Mouse (Mus musculus): ENCODE data around the gene Hoxc10.

Hoxc10 gene

DNA sequence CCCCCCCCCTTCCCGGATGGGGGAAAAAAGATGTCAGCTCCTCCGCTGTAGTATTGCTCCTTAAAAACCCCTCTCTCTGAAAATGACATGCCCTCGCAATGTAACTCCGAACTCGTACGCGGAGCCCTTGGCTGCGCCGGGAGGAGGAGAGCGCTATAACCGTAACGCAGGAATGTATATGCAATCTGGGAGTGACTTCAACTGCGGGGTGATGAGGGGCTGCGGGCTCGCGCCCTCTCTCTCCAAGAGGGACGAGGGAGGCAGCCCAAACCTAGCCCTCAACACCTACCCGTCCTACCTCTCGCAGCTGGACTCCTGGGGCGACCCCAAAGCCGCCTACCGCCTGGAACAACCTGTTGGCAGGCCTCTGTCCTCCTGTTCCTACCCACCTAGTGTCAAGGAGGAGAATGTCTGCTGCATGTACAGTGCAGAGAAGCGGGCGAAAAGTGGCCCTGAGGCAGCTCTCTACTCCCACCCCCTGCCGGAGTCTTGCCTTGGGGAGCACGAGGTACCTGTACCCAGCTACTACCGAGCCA, at the start of gene Hoxc10:
TSS of gene Hoxc10 (plus strand) at position 21 of the 536 bp plus-strand sequence.
- DNase-seq (ENCODE audit: low spot score) = no peak

DNA sequence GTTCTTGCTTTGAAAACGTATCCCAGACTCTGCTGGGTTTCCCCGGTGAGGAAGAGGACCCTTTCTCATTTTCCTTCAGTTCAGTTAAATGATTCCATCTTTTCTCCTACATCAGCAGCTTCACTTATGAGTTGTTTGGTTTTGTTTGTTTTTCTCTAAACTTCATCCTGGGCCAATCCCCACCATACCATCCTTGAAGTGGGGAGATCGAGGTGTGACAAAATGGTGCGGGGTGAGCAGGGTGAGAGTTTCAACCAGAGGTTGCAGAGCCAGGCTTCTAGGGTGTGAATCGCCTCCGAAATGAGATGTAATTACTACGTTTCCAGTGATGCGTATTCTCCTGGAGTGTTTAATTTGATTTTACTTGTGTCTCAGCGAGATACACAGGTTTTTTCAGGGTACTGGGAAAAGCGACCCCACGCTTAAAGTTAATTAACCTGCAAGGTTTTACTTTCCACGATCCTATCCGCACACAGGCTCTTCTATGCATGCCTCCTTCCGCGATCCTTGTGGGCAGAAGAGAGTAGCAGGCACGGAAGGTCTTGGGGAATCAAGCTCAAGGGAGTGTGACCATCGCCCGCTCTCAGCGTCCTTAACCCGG, 48.5 kb upstream of the Hoxc10 start:
- peak; percentile 26 for DNase-seq (ENCODE audit: low spot score)

DNA sequence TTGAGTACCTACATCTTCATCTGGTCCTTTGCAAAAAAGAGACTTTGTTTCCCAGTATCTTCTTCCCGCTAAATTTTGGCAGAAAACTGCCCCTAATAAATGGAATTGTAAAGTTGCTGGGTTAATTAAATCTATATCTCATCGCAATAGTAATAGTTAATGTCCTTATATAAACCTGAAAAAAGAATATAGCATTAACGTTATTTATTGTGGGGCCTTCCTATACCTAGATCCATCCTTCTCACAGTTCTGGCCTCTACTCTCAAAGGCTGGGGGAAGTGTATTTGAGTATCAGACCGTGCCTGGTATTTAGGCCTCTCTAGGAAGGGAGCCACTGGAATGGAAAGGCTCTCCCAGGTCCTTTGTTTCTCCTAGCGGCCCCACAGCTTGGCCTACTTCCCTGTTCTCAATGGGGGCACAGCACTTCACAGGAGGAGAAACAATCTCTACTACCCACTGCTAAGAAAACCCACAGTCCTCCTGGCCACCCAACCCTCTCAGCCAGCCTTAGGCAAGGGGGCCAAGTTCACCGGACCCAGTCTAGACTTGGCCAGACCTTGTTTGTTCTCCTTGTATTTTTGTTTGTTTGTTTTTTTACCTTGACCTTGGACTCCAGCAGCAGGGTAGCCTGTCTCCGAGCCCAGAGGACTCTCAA, 47.9 kb upstream of the Hoxc10 start:
- peak; percentile 14 for DNase-seq (ENCODE audit: low spot score)

DNA sequence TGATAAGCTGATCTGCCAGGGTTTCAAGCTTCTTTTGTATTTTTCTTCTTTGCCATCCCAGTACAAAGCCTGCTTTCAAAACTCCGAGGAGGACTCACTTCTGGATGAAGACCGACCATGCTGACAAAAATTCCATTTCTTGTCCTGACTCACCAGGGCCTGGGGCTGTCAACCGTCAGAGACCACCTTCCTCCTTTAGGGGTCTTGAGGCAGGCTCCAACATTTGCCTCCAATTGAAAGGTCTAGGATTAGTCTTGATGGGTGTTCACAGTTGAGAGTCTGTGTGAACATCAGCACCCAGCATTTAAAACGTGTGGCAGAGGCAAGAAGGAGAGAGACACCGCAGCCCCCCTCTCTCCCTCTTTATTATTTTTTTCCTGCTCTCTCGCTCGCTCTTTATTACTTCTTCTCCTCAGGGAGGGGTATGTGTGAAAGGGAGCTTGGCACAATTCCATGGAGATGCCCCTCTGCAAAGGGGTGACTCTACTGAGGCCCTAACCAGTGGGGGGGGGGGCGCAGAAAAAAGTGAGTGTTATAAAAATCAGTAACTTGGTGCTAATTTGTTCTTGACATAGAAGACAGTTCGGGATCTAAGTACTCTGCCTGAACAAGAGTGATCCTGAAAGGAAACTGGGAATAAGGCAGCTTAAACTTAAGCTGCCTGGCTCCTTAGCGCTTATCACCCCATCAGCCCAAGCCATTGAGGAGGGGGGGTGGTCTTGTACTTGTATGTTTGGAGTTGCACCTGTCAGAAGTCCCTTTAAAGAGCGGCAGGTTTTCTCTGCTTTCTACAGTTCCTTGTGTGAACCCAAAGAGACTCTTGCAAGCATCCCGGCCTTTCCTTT, 47.0 kb upstream of the Hoxc10 start:
- peak; percentile 4 for DNase-seq (ENCODE audit: low spot score)

DNA sequence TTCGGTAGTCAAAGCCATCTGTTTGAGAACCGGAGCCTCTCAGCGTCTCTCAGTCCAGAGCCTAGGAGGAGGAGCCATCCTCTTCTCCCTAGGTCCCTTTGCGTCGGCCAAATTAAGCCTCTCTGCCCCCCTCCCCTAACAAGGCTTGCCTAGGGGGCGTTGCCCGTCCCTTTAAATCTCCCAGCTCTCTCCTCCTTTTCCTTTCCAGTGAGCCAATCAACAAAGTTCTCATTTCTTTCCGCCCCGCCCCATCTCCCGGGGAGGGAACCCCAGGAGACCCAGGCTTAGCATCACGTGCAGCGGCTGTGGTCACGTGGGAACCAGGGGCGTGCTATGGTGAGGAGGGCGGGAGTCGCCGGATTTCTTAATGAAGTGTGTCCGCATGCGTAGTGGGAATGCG, 46.0 kb upstream of the Hoxc10 start:
- peak; percentile 91 for DNase-seq (ENCODE audit: low spot score)

DNA sequence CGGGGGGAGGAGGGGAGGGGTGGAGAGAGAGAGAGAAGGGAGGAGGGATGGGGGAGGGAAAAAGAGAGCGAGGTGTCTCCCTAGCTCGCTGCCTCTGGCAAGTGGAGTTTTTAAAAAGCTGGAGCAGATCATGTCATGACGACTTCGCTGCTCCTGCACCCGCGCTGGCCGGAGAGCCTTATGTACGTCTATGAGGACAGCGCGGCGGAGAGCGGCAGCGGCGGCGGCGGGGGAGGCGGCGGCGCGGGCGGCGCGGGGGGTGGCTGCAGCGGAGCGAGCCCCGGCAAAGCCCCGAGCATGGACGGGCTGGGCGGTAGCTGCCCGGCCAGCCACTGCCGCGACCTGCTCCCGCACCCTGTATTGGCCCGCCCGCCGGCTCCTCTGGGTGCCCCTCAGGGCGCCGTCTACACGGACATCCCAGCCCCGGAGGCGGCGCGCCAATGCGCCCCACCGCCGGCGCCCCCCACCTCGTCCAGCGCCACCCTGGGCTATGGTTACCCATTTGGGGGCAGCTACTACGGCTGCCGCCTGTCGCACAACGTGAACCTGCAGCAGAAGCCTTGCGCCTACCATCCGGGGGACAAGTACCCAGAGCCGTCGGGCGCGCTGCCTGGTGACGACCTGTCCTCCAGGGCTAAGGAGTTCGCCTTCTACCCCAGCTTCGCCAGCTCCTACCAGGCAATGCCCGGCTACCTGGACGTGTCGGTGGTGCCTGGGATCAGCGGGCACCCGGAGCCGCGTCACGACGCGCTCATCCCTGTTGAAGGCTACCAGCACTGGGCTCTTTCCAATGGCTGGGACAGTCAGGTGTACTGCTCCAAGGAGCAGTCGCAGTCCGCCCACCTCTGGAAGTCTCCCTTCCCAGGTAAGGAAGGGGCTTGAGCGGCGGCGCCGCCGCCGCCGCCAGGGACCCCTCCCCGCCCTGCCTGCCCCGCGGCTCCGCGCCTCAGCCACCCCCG, 45.3 kb upstream of the Hoxc10 start, which contains the start of gene Hoxc13:
TSS of gene Hoxc13 (plus strand) at position 51 of the 959 bp plus-strand sequence.
- peak; percentile 20 for DNase-seq (ENCODE audit: low spot score)

DNA sequence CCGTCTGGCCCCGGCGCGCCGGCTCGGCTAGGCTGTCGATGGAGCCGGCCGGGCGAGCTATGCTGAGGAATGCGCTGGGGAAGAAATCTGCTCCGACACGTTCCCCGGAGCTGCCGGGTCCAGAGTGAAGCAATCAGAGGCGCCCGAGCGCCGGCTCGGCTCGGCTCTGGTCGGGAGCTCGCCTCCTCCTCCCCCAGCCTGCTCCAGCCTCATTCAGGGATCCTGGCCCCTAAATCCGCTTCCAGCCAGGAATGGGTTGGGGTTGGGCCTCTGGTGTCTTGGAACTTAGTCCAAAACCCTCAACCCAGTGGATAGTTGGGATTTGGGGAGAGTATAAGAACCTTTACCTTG, 44.6 kb upstream of the Hoxc10 start:
- peak; percentile 41 for DNase-seq (ENCODE audit: low spot score)

DNA sequence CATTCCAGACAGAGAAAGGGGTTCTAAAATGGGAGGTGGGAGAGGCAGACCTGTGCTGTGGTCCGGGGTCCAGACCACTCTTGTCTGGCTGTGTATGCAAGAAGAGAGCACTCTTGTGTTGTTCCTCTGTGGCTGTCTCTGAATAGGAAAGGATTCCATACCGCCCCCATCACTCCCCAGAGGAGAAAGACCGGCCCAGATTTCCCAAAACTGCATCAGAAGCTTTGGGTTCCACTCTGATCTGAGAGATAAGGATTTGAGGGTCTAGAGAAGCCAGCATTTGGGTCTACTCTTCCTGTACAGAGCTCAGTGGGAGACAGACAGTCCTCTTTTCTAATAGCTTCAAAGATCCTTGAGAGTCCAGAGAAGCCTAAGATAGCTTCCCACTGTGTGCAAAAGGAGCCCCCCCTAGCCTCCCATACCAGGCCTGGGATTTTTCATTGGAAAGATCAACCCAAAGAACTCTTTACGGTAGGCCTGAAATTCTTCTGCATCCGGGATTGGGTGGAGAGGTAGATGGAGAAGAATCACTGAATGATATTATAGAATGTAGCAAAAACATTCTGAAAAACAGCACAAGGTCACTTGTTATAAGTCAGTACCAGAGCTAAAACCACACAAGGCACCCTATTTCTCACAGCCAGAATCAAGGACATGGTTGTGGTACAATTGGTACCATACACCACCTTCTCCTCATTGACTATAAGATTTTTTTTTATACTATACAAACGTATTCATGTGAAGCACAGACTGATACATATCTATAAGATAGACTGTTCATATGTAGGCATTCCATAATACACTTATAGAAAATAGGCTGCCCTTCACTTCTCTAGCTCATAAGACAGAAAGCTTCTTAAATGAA, 43.7 kb upstream of the Hoxc10 start:
- DNase-seq (ENCODE audit: low spot score) = no peak

DNA sequence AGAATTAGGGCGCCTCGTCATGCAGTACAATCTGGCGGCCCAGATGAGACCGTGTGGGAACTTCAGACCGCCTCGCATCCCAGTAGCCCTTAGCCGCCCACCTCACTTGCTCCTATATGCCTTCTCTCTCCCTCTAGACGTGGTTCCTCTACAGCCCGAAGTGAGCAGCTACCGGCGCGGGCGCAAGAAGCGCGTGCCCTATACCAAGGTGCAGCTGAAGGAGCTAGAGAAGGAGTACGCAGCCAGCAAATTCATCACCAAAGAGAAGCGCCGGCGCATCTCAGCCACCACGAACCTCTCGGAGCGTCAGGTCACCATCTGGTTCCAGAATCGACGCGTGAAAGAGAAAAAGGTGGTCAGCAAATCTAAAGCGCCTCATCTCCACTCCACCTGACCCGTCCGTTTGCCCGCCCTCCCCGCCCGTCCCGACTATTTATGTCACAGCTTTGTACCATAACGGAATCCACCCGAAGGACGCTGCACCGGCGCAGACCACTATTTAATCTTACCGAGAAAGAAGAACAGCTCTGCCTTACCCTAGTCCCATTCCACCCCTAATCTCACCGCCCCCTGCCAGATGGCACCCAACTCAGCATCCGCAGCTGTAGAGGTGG, 39.5 kb upstream of the Hoxc10 start:
- DNase-seq (ENCODE audit: low spot score) = no peak

DNA sequence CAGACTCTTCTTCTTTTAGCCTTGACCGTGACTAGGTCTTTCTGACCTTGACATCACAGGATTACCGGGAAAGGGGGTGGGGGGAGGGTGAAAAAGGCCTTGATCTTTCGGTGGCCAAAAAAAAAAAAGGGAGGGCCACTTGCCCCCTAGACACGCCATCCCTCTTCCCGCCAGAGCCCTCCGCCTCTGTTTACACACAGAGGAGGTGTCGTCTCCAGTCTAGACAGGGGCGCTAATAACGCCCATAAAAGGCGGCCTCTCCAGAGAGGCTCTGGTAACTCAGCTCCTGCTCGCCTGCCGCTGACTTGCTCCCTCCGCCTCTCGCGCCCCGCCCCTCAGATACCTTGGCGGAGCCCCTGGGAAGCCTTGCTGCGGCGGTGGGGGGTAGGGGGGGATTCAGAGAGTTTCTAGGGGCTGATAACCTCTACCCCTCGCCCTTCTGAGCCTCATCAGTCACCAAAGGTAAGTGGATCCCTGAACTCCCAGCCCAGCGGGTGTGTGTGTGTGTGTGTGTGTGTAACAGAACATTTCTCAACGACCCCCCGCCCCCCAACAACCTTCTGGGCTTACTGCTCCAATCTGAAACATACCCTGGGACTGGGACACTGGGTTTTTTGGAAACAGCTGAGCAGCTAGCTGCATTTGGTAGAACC, 34.8 kb upstream of the Hoxc10 start:
- DNase-seq (ENCODE audit: low spot score) = no peak

DNA sequence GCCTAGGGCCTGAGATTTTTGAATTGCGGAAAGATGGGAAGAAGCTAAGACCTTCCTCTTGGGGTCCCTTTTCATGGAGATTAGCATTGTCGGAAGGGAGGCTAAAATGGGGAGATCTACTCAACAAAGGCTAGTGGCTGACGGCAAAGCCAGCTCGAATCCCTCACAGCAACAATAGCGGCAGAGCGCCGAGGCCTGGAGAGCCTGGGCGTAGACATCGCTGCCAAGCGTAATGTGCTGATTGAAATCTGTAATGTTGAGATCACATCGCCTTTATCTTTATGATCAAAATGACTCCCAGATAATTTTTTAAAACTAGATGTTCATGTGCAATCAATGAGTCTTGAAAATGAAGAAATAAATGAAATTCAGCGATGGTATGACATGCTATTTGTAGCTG, 32.2 kb upstream of the Hoxc10 start:
- DNase-seq (ENCODE audit: low spot score) = peak; percentile 66

DNA sequence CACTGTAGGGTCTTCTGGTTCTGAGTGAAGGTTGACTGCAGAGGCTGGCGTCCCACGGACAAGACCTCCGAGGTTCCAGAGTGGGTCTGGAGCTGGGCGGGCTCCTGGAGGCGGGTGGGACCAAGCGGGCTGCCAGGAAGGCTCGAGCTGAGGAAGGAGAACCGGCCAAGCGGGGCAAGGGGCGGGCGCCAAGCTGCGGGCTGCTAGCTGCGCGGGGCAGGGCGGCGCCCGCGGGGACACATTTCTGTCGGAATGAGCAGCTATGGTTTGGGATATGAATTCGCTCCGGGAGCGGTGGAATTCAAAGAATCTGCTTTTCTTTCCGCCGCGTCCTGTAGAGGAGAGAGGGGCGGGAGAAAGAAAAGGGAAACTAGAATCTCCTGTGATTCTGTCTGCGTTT, 31.7 kb upstream of the Hoxc10 start:
- no peak for DNase-seq (ENCODE audit: low spot score)

DNA sequence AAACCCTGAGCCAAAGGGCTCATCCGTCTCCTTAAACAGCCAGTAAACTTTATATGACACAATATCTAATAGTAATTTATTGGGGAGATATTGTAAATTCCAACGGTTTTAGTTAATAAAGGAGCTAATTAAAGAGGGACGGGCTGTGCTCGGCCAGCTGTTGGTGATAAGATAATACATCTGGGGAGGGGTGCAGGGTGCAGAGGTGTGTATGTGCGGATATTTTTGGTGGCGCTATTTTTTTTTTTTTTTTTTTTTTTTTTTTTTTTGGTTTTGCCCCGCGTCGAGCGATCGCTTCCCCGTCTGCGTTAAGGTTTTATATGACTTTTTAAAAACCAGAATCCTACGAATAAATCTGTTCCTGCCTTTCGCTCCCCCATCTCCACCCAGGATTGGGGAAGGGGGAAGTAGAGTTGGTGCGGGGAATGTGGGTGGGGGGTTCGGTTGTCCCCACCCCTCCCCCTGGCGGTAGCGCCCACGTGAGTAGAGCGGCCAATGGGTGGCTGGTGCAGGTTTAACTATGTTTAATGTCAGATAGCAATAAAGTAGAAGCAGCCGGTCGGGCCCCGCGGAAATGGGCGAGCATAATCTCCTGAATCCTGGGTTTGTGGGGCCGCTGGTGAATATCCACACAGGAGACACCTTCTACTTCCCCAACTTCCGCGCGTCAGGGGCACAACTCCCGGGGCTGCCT, 30.2 kb upstream of the Hoxc10 start, which contains the start of gene Hoxc12:
TSS of gene Hoxc12 (plus strand) at position 479 of the 694 bp plus-strand sequence.
- no peak for DNase-seq (ENCODE audit: low spot score)

DNA sequence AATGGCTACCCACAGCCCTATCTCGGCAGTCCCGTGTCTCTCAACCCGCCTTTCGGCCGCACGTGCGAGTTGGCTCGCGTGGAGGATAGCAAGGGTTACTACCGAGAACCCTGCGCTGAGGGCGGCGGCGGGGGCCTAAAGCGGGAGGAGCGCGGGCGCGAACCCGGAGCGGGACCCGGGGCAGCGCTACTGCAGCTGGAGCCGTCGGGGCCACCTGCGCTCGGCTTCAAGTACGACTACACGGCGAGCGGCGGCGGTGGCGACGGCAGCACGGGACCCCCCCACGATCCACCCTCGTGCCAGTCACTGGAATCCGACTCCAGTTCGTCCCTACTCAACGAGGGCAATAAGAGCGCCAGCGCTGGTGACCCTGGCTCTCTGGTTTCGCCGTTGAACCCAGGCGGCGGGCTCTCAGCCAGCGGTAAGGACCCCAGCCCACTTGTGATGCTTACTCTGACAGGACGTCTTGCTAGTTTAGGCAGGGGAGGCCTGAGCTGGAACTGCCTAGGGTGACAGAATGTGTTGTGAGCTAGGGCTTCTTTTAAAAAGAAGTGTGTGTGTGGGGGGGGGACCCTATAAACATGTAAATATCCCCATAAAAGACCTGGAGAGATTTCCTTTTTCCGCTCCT, 29.4 kb upstream of the Hoxc10 start:
- no peak for DNase-seq (ENCODE audit: low spot score)

DNA sequence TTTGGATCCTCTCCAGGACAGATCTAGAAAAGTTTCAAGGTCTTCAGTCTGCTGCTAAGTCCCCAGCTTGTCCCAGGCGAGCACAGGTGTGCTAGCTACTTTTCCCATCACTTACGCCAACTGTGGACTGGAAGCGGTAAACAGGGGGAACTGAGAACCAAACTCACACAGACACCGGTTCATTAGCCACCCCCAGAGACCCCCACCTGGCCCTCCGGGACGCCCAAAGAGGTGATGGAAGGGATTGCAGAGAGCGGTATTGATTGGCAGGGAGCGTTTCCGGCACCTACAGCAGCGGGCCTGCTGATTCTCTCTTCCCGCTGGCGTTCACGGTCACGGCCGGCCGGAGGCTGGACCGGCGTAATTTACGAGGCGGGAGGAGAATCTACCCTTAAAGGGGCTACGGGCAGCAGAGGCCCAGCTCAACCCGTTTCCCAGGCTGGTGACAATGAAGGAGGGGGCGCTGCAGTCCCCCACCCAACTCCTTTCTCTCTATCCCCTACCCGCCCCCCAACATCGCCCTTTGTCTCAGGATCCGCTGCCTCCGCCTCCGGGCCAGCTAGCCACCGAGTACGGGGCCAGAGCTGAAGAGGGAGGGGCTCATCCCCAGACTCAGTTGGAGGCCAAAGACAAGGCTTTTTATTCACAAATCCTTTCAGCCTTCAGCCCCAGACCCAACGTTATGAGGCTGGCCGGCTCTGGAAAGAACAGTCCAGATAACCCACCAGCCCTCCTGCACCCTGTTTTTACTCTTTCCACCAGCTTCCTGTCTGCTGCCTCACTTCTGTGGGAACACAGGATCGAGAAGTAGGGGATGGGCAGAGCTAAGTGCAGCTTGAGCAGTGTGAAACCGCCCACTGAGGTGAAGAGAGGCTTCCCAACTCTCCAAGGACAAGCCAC, 27.1 kb upstream of the Hoxc10 start:
- no peak for DNase-seq (ENCODE audit: low spot score)

DNA sequence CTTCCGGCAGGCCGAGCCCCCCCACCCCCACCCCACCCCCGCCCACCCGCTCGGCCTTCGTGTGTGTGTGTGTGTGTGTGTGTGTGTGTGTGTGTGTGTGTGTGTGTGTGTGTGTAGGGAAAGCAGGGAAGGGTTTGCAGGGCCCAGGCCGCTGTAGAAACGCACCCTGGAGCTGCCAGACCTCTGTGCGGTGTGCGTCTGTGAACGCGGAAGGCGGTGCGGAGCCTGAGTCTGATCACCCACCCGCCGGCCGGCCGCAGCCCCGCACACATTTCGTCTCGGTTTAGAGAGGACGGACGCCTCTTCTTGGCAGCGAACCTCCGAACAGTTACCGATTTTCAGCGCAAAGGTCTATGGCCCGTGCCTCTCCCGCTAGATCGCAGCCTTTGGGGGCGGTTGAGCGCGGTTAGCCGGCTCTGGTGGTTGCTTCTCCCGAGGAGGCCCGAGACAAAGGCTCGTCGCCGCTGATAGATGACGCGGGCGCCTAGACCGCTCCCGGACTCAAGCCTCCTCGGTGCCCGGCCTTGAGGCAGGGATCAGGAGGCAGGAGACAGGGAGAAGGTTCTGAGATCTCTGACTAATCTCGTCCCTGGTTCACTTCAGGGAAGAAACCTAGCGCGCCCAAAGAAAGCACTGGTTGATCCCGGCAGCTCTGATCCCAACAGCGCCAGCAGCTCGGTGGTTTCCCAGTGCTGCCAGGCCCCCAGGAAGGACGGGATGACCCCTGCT, 23.7 kb upstream of the Hoxc10 start:
- DNase-seq (ENCODE audit: low spot score) = peak; percentile 67

DNA sequence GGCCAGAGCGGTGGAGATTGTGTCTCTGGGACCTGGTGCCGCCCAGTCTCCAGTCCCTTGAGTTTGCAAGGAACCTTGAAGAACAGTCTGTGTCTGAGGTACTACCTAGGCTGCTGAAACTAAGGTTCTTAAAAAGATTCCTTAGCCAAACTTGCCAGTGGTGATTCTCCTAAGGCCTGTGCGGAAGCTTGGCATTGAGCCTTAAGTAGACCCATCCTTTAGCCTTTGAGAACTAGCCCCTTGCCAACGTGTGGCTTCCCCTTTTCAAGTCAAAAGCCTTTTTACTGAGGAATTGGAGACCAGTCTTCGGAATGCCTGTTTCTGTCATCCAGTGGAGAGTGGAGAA, 23.2 kb upstream of the Hoxc10 start:
- DNase-seq (ENCODE audit: low spot score) = no peak

All from embryo, embryonic 10 days (tissue).